Mouse (Mus musculus) lung, adult 2 months (tissue): ENCODE measurements around the gene Ank. TPM values are rescaled to one million over a fixed set of nuclear protein-coding genes. Genes with fewer than 3 reads are reported as not detected.

Experiments used
- DNase-seq: peaks from one replicate; pipeline ENCODE4 v3.0.0; 2022
- H3K4me1 ChIP-seq: fragments of 200-500 bp; 2 replicates; pipeline ENCODE4 v1.6.1; 2011; ENCODE audit warnings: low read length; ENCODE audit not compliant: control insufficient read depth, insufficient read depth
- H3K4me3 ChIP-seq: fragments of 200-500 bp; replicated peaks from 2 replicates; pipeline ENCODE3; 2011; ENCODE audit warnings: low read depth, mild to moderate bottlenecking, control low read depth, low read length; ENCODE audit errors: extremely low read depth
- CTCF ChIP-seq: fragments of 200-500 bp; IDR thresholded peaks from 2 replicates; pipeline ENCODE4 v1.5.1; 2011; ENCODE audit warnings: mild to moderate bottlenecking, low read length, control low read depth; ENCODE audit not compliant: insufficient read depth
- POLR2A ChIP-seq: fragments of 200-500 bp; IDR thresholded peaks from 2 replicates; pipeline ENCODE4 v1.6.1; 2011; ENCODE audit warnings: low read depth, mild to moderate bottlenecking, control low read depth, low read length, borderline replicate concordance; ENCODE audit errors: extremely low read depth
- WGBS: fragments of 180-500 bp; shearing (Covaris S2); methylation state at CpG from one replicate; pipeline ENCODE4 v1.1.7; 2018; 5-methylcytosine and 5-hydroxymethylcytosine counted together
- polyA plus RNA-seq: library from polyadenylated mRNA; depleted of rRNA; stranded (reverse); fragments of >200 nt; gene quantifications from 2 replicates; pipeline ENCODE4 v1.2.3, GENCODE M21; 2012

Gene Ank
- polyA plus RNA-seq, 1 experiment, result 26.4 TPM

GRCm38 (mm10) chr15:27579853-27580252, 113.4 kb downstream of the Ank start:
- no peaks in the 10 kb centered on the region for H3K4me1 ChIP-seq
- TF ChIP-seq CTCF (no peak), POLR2A (no peak)
- 75% methylated on average over 2 of the region's 2 CpGs for WGBS
- H3K4me3 ChIP-seq, result no peak overlapping the region
- no peak for DNase-seq

- no peak for DNase-seq
- Histone ChIP-seq H3K4me1 (no peaks in the 10 kb centered on the region; the same call in 1 of the 2 replicates), H3K4me3 (no peak overlapping the region)
- TF ChIP-seq CTCF (no peak), POLR2A (no peak)
- 84% methylated on average over 2 of the region's 2 CpGs for WGBS
Measured at GRCm38 (mm10) chr15:27580771-27581170, 114.3 kb downstream of the Ank start.

- WGBS, result 85% methylated on average over 3 of the region's 3 CpGs
- TF ChIP-seq POLR2A, result no peak
- TF ChIP-seq CTCF, result no peak
- DNase-seq, result no peak
- Histone ChIP-seq H3K4me1 (peaks cover 9% of the 10 kb centered on the region), H3K4me3 (no peak overlapping the region)
Measured at GRCm38 (mm10) chr15:27581640-27582039, 115.2 kb downstream of the Ank start.

- no peak for DNase-seq
- TF ChIP-seq CTCF (no peak), POLR2A (no peak)
- Histone ChIP-seq H3K4me1 (peaks cover 9% of the 10 kb centered on the region), H3K4me3 (no peak overlapping the region)
- 96% methylated on average over 3 of the region's 3 CpGs for whole genome bisulfite sequencing
Measured at GRCm38 (mm10) chr15:27582428-27582827, 116.0 kb downstream of the Ank start.

GRCm38 (mm10) chr15:27583042-27583441, 116.6 kb downstream of the Ank start:
- Histone ChIP-seq H3K4me1 (peaks cover 9% of the 10 kb centered on the region), H3K4me3 (no peak overlapping the region)
- 68% methylated on average over 4 of the region's 4 CpGs for whole genome bisulfite sequencing
- no peak for TF ChIP-seq POLR2A
- peak; percentile 56 for TF ChIP-seq CTCF
- peak; percentile 36 for DNase-seq

- TF ChIP-seq POLR2A (no peak), CTCF (no peak)
- 87% methylated on average over 6 of the region's 6 CpGs for WGBS
- Histone ChIP-seq H3K4me3 (no peak overlapping the region), H3K4me1 (peaks cover 9% of the 10 kb centered on the region)
- no peak for DNase-seq
Measured at GRCm38 (mm10) chr15:27583620-27584019, 117.1 kb downstream of the Ank start.

GRCm38 (mm10) chr15:27585466-27586092, 119.1 kb downstream of the Ank start:
- peaks cover 9% of the 10 kb centered on the region for H3K4me1 ChIP-seq
- DNase-seq, result no peak
- H3K4me3 ChIP-seq, result no peak overlapping the region
- TF ChIP-seq POLR2A (no peak), CTCF (no peak)
- WGBS, result 54% methylated on average over 4 of the region's 4 CpGs

GRCm38 (mm10) chr15:27586093-27586480, 119.6 kb downstream of the Ank start:
- H3K4me1 ChIP-seq, result peaks cover 9% of the 10 kb centered on the region
- no peak for DNase-seq
- H3K4me3 ChIP-seq, result no peak overlapping the region
- TF ChIP-seq POLR2A (no peak), CTCF (no peak)
- 68% methylated on average over 5 of the region's 5 CpGs for WGBS

GRCm38 (mm10) chr15:27588087-27588826, 121.8 kb downstream of the Ank start:
- TF ChIP-seq CTCF (no peak), POLR2A (no peak)
- DNase-seq, result no peak
- peaks cover 9% of the 10 kb centered on the region for H3K4me1 ChIP-seq
- no peak overlapping the region for H3K4me3 ChIP-seq
- WGBS, result 82% methylated on average over 14 of the region's 14 CpGs

GRCm38 (mm10) chr15:27590812-27591211, 124.3 kb downstream of the Ank start:
- H3K4me3 ChIP-seq, result no peak overlapping the region
- DNase-seq, result no peak
- peaks cover 11% of the 10 kb centered on the region for H3K4me1 ChIP-seq
- 97% methylated on average over 9 of the region's 9 CpGs for WGBS
- TF ChIP-seq CTCF, result no peak
- no peak for TF ChIP-seq POLR2A
